Mouse (Mus musculus) spleen, postnatal 4 days (tissue): ENCODE results near the gene Dus3l.

Experiments used
- DNase-seq, 2 experiments: peaks; one replicate each; pipeline ENCODE4 v3.0.0; 2022; ENCODE audit warnings: low spot score in 2 of 2

Gene Dus3l

DNA sequence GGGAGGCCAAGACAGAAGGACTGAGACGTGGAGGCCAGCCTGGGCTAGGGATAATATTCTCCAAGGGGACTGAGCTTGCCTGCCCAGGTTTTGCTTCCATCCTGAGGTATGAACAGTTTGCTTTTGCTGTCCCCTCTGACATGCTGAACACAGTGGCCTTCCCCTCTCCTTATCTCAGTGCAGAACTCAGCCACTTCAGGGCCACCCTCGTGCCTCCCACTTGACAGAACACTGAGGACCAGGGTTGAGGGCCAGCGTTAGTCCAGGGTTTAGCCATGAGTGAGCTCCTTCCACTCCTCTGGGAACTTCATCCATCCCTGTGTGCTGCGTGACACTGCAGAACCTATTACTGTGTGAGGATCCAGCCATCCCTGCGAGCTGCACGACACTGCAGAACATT, 24.7 kb downstream of the Dus3l start:
- no peak for DNase-seq

DNA sequence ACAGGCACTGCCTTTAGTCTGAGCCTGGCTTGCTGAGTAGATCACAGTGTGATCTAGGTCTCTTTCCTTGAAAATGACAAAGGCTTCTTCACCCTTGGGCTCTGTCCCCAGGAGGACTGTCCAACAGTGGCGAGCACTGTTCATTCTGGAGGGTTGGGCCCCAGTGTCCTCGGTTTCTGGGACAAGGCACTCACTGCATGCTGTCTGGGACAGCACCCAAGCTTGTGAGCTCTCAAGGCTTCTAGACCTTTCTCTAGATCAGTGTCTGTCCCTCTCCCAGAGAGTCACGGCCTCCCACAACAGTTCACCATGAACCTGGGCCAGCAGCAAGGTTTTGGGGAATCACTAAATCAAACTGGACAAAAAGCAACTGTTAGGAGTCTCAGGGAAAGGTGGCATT, 28.0 kb downstream of the Dus3l start:
- DNase-seq = no peak

DNA sequence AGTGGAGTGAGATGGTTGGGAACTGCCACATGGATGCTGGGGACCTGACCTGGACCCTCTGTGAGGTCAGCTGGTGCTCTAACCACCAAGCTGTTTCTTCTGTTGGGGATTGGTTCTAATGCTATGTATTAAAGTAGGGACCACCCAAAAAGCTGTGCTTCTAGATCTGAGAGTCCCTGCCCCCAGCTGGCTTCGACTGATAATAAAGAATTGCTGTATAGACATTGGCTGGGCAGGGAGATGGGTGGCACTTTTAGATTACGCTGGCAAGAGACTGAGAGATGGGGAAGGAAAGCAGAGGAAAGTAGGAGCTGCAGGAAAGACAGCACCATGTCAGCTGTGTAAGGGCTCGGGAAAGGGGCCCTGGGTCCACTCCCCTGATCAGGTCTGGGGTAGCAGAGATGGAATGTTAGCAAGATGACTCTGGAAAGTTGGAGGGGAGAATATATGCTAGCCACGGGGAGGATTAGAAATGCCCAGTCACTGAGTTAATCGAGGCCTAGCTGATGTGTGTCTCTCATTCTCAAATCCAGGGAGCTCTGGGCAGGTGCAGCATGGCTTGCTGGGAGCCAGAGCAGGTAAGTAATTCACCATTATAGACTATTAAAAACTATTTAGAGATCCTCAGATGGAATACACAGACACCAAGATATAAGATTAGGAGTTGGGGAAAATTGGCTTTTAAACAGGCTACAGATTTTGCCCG, 29.2 kb downstream of the Dus3l start:
- DNase-seq = peak in 1 of 2 experiments; percentile 57

DNA sequence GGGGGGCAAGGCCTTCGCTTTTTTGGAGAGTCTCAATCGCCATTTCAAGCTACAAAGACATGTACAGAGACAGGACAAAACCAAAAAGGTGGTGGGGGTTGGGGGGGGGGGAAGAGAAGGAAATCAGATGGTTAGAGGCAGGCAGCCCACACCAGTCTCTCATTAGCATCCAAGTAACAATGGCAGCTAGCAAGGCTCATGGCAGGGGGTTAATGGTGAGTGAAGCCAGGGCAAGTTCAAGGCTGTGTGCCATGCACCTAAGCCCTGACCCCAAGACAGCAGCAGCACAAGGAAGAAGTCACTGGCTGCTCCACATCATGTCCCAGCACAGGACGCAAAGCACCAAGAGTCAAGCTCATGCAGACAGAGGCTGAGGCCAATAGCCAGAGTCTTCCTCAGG, 34.7 kb downstream of the Dus3l start:
- DNase-seq = no peak

DNA sequence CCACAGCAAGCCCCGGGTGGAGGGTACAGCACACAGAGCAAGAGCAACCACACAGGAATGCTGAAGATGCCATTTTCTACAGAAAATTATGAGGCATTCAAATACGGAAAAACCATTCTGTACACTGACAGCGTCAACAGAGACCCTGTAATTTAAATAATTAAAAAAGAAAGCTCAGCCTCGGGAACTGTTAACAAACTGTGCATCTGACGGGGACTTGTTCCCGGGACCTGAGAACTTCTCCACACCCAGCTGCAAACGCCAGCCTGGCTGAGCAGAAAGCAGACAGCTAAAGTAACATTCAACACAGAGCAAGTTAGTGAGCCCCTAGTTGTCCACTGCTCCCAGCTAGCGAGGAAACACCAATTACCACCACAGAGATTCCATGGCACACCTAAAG, 37.5 kb downstream of the Dus3l start:
- no peak for DNase-seq

DNA sequence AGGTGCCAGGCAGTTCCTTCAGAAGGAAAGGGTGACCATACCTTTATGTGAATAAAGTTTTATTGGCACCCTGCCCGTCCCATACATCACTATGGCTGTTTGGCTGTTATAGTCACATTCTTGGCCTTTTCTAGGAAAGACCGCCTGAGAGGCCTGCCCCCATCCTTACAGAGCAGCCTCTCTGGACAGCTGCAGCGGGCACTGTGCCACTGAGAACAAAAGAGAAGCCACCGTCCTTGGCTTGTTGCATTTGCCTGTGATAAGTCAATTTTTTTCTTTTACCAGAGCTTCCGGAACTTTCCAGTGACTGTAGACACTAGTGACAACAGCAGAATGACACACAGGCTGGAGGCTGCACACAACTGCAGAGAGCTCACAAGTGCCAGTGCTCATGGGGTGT, 40.4 kb downstream of the Dus3l start:
- DNase-seq = no peak

DNA sequence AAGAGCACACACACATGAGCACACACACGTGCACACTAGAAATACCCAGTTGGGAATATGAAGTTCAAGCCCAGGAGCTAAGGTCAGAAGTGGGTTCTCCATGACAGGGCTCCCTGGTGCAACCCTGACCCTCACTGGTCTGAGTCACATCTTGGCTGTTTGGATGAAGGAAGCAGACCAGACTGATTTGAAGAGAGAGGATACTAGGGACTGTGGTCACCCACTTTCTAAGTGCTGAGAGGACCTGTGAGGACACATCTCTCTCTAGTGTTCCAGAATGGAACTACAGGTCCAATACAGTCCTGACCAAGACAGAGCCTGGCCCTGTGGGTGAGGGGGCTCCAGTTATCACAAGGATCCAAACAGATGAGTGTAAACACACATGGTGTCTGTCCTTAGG, 41.2 kb downstream of the Dus3l start:
- no peak for DNase-seq

DNA sequence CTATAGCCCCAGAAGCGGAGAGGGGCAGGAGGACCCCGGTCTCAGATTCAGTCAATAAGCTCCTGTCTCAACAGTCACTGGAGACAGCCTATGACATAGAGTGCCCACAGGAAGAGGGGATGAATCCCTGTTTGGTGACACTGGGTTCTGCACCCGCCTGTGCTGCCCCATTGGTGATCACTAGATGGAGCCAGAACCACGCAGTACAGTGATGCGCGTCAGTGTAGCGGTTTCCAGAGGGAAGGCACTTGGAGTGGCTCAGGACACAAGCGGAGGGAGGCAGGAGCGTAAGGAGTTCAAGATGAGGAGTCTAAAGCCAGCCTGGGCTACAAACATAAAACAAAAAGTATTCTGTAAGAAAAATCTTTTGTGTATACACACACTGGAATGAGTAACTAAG, 44.0 kb downstream of the Dus3l start:
- peak; percentile 61 to 78 for DNase-seq

DNA sequence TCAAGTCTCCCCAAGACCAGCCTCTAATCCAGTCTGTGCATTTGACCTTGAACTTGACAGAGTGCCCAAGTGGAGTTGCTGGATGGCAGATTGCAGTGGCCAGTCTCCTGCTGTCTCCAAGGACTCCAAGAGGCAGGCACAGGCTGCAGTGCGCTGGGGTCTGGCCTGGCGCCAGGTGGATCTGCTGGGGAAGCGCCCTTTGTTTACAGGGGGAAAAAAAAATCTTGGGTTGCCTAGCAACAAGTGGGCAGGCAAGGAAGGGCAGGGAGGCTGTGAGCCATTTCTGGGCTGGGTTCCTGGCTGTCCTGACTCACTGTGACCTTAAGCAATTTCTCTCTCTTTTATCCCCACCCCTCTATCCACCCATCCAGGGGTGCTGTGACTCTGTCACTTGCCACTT, 45.7 kb downstream of the Dus3l start:
- peak in 1 of 2 experiments; percentile 44 for DNase-seq

DNA sequence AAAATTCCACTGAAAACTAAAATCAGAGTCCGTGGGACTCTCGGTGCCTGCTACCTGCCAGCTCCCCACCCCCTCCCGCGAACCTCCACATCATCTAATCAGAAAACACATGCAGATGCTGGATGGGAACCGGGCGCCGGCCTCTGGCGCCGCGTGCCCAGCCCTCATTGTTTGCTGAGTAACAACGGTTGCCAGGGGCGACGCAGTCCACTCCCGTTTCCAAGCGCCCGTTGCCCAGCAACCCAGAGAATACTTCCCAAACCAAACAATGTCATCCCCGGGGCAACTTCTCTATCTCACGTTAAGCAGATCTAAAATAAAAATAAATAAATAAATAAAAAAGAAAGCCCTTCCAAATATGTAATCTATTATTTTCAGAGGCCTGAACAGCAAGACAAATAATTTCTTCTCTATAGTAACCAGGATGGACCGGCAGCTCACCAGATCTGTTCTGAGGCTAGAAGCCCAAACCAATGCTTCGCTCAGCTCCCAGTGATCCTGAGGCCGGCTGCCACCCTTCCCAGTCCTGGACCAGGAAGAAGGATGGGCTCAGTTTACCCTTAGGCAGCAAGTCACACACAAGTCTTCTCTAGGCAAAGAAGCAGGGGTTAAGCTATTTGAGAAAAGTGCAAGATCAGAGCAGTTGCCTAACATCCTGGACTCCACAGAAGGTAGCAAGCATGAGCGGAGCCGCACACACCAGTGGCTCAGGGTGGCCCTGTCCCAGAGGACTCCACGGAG, 49.9 kb downstream of the Dus3l start:
- peak in 1 of 2 experiments; percentile 65 for DNase-seq

DNA sequence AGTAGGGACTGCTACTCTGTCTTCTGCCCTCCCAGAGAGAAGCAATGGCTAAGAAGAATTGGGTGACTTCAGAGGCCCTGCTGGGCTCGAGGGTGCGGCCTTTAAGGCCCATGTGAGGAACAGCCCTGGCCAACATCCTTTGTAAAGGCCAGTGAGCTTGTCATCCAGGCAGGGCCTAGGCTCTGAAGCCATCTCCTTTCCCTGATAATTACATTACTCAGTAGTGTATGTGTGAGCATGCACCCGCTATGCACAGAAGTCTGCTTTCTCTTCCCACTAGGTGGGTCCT, 50.4 kb downstream of the Dus3l start:
- DNase-seq = no peak

DNA sequence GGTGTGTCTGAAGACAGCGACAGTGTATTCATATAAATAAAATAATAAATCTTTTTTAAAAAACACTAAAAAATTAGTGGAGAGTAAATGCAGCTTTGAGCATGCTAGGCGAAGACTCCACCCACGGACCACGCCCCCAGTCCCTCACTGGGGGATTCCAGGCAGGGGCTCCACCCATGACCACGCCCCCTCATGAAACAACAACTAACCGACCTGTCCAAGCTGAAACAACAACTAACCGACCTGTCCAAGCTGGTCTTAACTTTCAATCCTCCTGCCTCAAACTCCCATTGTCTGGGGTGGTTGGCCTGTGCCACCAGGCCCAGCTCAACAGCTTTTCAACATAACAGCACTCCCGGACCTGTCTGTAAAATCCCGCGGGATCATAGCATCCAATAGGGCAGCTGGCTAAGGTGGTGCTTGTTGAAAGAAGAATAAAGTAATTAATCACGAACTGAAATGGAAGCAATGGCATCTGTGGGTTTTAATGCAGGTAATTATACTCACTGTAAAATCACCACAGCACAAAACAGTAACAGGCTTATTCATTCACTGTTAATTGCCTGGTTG, 53.6 kb downstream of the Dus3l start:
- DNase-seq = peak in 1 of 2 experiments; percentile 75

DNA sequence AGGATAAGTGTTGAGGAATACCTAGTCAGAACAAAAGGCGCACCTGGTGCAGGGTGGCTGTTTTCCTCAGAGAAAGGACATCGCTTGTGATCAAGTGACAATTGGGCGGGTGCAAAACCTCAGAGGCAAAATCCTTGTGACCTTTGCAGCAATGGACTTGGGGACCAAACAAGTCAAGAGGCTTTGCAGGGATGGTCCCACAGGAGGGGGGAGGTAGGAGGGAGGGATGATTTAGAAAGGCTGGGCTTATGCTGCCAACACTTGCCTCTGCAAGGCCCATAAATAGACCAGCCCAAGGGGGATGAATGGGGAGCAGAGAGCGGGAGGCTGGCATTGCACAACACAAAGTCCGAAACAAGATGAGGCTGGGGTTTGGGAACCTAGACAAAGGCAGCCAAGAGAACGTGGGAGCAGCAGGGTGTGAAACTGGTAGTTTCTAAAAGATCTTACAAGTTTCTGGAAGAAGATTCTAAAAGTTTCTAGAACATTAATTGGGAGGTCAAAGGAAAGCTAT, 54.5 kb downstream of the Dus3l start:
- no peak for DNase-seq
